Mouse (Mus musculus): Measurements from ENCODE around the gene Pde8a. TPM values are rescaled to one million over a fixed set of nuclear protein-coding genes. Genes with fewer than 3 reads are reported as not detected.

The Pde8a gene
- polyA plus RNA-seq, 1 experiment from 2014 or later, result 2.7 TPM

GRCm38 (mm10) chr7:81345447-81346170 is 132.2 kb downstream of the Pde8a start:
- Histone ChIP-seq H3K9me3 (replicated peaks; ENCODE audit: control insufficient read depth, low read length) (no peaks in the 10 kb centered on the region), H3K4me1 (ENCODE audit: control insufficient read depth, insufficient read depth, low read length) (peaks cover 17% of the 10 kb centered on the region), H3K4me2 (peak overlapping the region; percentile 61), H3K27me3 (ENCODE audit: control insufficient read depth, insufficient read depth, low read length) (no peaks in the 10 kb centered on the region), H3K9ac (ENCODE audit: low read depth, low read length) (peak overlapping the region; percentile 64), H3K4me3 (ENCODE audit: low read depth, low read length) (peak overlapping the region; percentile 81), H3K27ac (ENCODE audit: low read depth, low read length) (no peak overlapping the region), H3K36me3 (ENCODE audit: control insufficient read depth, insufficient read depth, low read length) (peaks cover 25% of the 10 kb centered on the region)
- no peak; the same call in 1 of the 2 replicates for ATAC-seq (replicated peaks; ENCODE audit: insufficient number of reproducible peaks, low FRiP score, low TSS enrichment)
- 60% methylated on average over 15 of the region's 15 CpGs for WGBS (ENCODE audit: insufficient replicate concordance)

- 62% methylated on average over 7 of the region's 7 CpGs for WGBS (ENCODE audit: insufficient replicate concordance)
These were observed 134.8 kb downstream of the Pde8a start for GRCm38 (mm10) chr7:81348206-81348605.

GRCm38 (mm10) chr7:81351826-81352225 is 138.4 kb downstream of the Pde8a start:
- ATAC-seq (replicated peaks; ENCODE audit: insufficient number of reproducible peaks, low FRiP score, low TSS enrichment), result no peak
- H3K27me3 ChIP-seq (ENCODE audit: control insufficient read depth, insufficient read depth, low read length), result no peaks in the 10 kb centered on the region; the same call in 1 of the 2 replicates
- H3K9ac ChIP-seq (ENCODE audit: low read depth, low read length), result no peak overlapping the region
- no peak overlapping the region for H3K4me2 ChIP-seq
- no peaks in the 10 kb centered on the region for H3K36me3 ChIP-seq (ENCODE audit: control insufficient read depth, insufficient read depth, low read length)
- H3K4me1 ChIP-seq (ENCODE audit: control insufficient read depth, insufficient read depth, low read length), result no peaks in the 10 kb centered on the region
- 70% methylated on average over 4 of the region's 4 CpGs for WGBS (ENCODE audit: insufficient replicate concordance)
- no peak overlapping the region for H3K4me3 ChIP-seq (ENCODE audit: low read depth, low read length)
- H3K27ac ChIP-seq (ENCODE audit: low read depth, low read length), result no peak overlapping the region
- no peaks in the 10 kb centered on the region for H3K9me3 ChIP-seq (replicated peaks; ENCODE audit: control insufficient read depth, low read length)

More at GRCm38 (mm10) chr7:81348206-81348605, 134.8 kb downstream of the Pde8a start:
- Histone ChIP-seq H3K36me3 (ENCODE audit: control insufficient read depth, insufficient read depth, low read length) (0 out of 2 replicates have a peak, but pooled peaks cover 5% of the 10 kb centered on the region), H3K9me3 (replicated peaks; ENCODE audit: control insufficient read depth, low read length) (no peaks in the 10 kb centered on the region), H3K27ac (ENCODE audit: low read depth, low read length) (no peak overlapping the region), H3K27me3 (ENCODE audit: control insufficient read depth, insufficient read depth, low read length) (no peaks in the 10 kb centered on the region), H3K4me2 (no peak overlapping the region), H3K9ac (ENCODE audit: low read depth, low read length) (no peak overlapping the region), H3K4me1 (ENCODE audit: control insufficient read depth, insufficient read depth, low read length) (peaks cover 9% of the 10 kb centered on the region), H3K4me3 (ENCODE audit: low read depth, low read length) (no peak overlapping the region)
- no peak for ATAC-seq (replicated peaks; ENCODE audit: insufficient number of reproducible peaks, low FRiP score, low TSS enrichment)

GRCm38 (mm10) chr7:81355746-81356145 is 142.3 kb downstream of the Pde8a start:
- no peak for ATAC-seq (replicated peaks; ENCODE audit: insufficient number of reproducible peaks, low FRiP score, low TSS enrichment)
- Histone ChIP-seq H3K27ac (ENCODE audit: low read depth, low read length) (no peak overlapping the region), H3K4me3 (ENCODE audit: low read depth, low read length) (no peak overlapping the region), H3K36me3 (ENCODE audit: control insufficient read depth, insufficient read depth, low read length) (no peaks in the 10 kb centered on the region), H3K9me3 (replicated peaks; ENCODE audit: control insufficient read depth, low read length) (no peaks in the 10 kb centered on the region), H3K4me1 (ENCODE audit: control insufficient read depth, insufficient read depth, low read length) (no peaks in the 10 kb centered on the region), H3K9ac (ENCODE audit: low read depth, low read length) (no peak overlapping the region), H3K4me2 (no peak overlapping the region), H3K27me3 (ENCODE audit: control insufficient read depth, insufficient read depth, low read length) (no peaks in the 10 kb centered on the region; the same call in 1 of the 2 replicates)
- WGBS (ENCODE audit: insufficient replicate concordance), result 77% methylated on average over 7 of the region's 7 CpGs

GRCm38 (mm10) chr7:81356360-81356759 is 143.0 kb downstream of the Pde8a start:
- Histone ChIP-seq H3K9me3 (replicated peaks; ENCODE audit: control insufficient read depth, low read length) (no peaks in the 10 kb centered on the region), H3K9ac (ENCODE audit: low read depth, low read length) (no peak overlapping the region), H3K4me1 (ENCODE audit: control insufficient read depth, insufficient read depth, low read length) (no peaks in the 10 kb centered on the region), H3K27me3 (ENCODE audit: control insufficient read depth, insufficient read depth, low read length) (no peaks in the 10 kb centered on the region; the same call in 1 of the 2 replicates), H3K36me3 (ENCODE audit: control insufficient read depth, insufficient read depth, low read length) (no peaks in the 10 kb centered on the region), H3K27ac (ENCODE audit: low read depth, low read length) (no peak overlapping the region), H3K4me3 (ENCODE audit: low read depth, low read length) (no peak overlapping the region), H3K4me2 (no peak overlapping the region)
- WGBS (ENCODE audit: insufficient replicate concordance), result 82% methylated on average over 1 of the region's 1 CpGs
- no peak for ATAC-seq (replicated peaks; ENCODE audit: insufficient number of reproducible peaks, low FRiP score, low TSS enrichment)

- Histone ChIP-seq H3K4me2 (no peak overlapping the region), H3K27ac (ENCODE audit: low read depth, low read length) (no peak overlapping the region), H3K36me3 (ENCODE audit: control insufficient read depth, insufficient read depth, low read length) (no peaks in the 10 kb centered on the region), H3K27me3 (ENCODE audit: control insufficient read depth, insufficient read depth, low read length) (no peaks in the 10 kb centered on the region; the same call in 1 of the 2 replicates), H3K4me3 (ENCODE audit: low read depth, low read length) (no peak overlapping the region), H3K9ac (ENCODE audit: low read depth, low read length) (no peak overlapping the region), H3K9me3 (replicated peaks; ENCODE audit: control insufficient read depth, low read length) (no peaks in the 10 kb centered on the region), H3K4me1 (ENCODE audit: control insufficient read depth, insufficient read depth, low read length) (no peaks in the 10 kb centered on the region)
- 75% methylated on average over 7 of the region's 7 CpGs for WGBS (ENCODE audit: insufficient replicate concordance)
- no peak for ATAC-seq (replicated peaks; ENCODE audit: insufficient number of reproducible peaks, low FRiP score, low TSS enrichment)
These were observed 143.6 kb downstream of the Pde8a start for GRCm38 (mm10) chr7:81356975-81357374.

- H3K4me1 ChIP-seq (ENCODE audit: control insufficient read depth, insufficient read depth, low read length), result no peaks in the 10 kb centered on the region
- no peaks in the 10 kb centered on the region for H3K9me3 ChIP-seq (replicated peaks; ENCODE audit: control insufficient read depth, low read length)
- no peak overlapping the region for H3K9ac ChIP-seq (ENCODE audit: low read depth, low read length)
- no peak overlapping the region for H3K4me3 ChIP-seq (ENCODE audit: low read depth, low read length)
- H3K4me2 ChIP-seq, result no peak overlapping the region
- H3K36me3 ChIP-seq (ENCODE audit: control insufficient read depth, insufficient read depth, low read length), result no peaks in the 10 kb centered on the region
- no peak for ATAC-seq (replicated peaks; ENCODE audit: insufficient number of reproducible peaks, low FRiP score, low TSS enrichment)
- WGBS (ENCODE audit: insufficient replicate concordance), result 64% methylated on average over 3 of the region's 3 CpGs
- no peak overlapping the region for H3K27ac ChIP-seq (ENCODE audit: low read depth, low read length)
- no peaks in the 10 kb centered on the region for H3K27me3 ChIP-seq (ENCODE audit: control insufficient read depth, insufficient read depth, low read length)
These were observed 154.6 kb downstream of the Pde8a start for GRCm38 (mm10) chr7:81367946-81368345.

GRCm38 (mm10) chr7:81369724-81370123 is 156.3 kb downstream of the Pde8a start:
- Histone ChIP-seq H3K9ac (ENCODE audit: low read depth, low read length) (no peak overlapping the region), H3K9me3 (replicated peaks; ENCODE audit: control insufficient read depth, low read length) (no peaks in the 10 kb centered on the region), H3K4me2 (no peak overlapping the region), H3K4me3 (ENCODE audit: low read depth, low read length) (no peak overlapping the region), H3K27ac (ENCODE audit: low read depth, low read length) (no peak overlapping the region), H3K27me3 (ENCODE audit: control insufficient read depth, insufficient read depth, low read length) (no peaks in the 10 kb centered on the region), H3K36me3 (ENCODE audit: control insufficient read depth, insufficient read depth, low read length) (no peaks in the 10 kb centered on the region), H3K4me1 (ENCODE audit: control insufficient read depth, insufficient read depth, low read length) (no peaks in the 10 kb centered on the region)
- no peak for ATAC-seq (replicated peaks; ENCODE audit: insufficient number of reproducible peaks, low FRiP score, low TSS enrichment)
- 64% methylated on average over 3 of the region's 3 CpGs for WGBS (ENCODE audit: insufficient replicate concordance)

GRCm38 (mm10) chr7:81371811-81372210 is 158.4 kb downstream of the Pde8a start:
- H3K9me3 ChIP-seq (replicated peaks; ENCODE audit: control insufficient read depth, low read length), result no peaks in the 10 kb centered on the region
- H3K36me3 ChIP-seq (ENCODE audit: control insufficient read depth, insufficient read depth, low read length), result no peaks in the 10 kb centered on the region
- H3K27ac ChIP-seq (ENCODE audit: low read depth, low read length), result no peak overlapping the region
- no peaks in the 10 kb centered on the region for H3K27me3 ChIP-seq (ENCODE audit: control insufficient read depth, insufficient read depth, low read length)
- ATAC-seq (replicated peaks; ENCODE audit: insufficient number of reproducible peaks, low FRiP score, low TSS enrichment), result no peak
- no peak overlapping the region for H3K4me3 ChIP-seq (ENCODE audit: low read depth, low read length)
- no peak overlapping the region for H3K9ac ChIP-seq (ENCODE audit: low read depth, low read length)
- no peaks in the 10 kb centered on the region for H3K4me1 ChIP-seq (ENCODE audit: control insufficient read depth, insufficient read depth, low read length)
- no peak overlapping the region for H3K4me2 ChIP-seq
- WGBS (ENCODE audit: insufficient replicate concordance), result 25% methylated on average over 5 of the region's 5 CpGs
